Mouse (Mus musculus) spleen, postnatal 10 days (tissue): Measurements from ENCODE around the gene Tlr12.
"Not testable (repeated sequence)": the region's sequence is repeated elsewhere in the genome, so short reads cannot be mapped to it uniquely, and the experiment has no call there.

Experiments
- DNase-seq, 2 experiments: peaks; one replicate each; pipeline ENCODE4 v3.0.0; 2021 to 2022; ENCODE audit warnings: low spot score in 2 of 2

Gene Tlr12

DNA sequence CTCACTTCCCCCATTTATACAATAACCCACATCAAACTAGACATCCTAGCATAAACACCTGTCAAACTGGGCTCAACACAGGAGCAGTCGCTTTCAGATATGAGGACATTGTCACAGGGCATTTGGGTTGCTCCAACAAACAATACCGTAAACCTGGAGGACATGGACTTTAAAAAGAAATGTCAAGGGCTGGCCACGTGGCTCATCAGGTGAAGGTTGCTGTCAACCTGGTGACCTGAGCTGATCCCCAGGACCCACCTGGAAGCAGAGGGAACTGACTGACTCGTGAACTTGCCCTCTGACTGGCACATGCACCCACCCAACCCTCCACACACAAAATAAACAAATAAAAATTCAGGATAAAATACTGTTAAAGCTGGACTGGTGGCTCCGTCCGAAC is 2.2 kb upstream of the Tlr12 start:
- no peak for DNase-seq

DNA sequence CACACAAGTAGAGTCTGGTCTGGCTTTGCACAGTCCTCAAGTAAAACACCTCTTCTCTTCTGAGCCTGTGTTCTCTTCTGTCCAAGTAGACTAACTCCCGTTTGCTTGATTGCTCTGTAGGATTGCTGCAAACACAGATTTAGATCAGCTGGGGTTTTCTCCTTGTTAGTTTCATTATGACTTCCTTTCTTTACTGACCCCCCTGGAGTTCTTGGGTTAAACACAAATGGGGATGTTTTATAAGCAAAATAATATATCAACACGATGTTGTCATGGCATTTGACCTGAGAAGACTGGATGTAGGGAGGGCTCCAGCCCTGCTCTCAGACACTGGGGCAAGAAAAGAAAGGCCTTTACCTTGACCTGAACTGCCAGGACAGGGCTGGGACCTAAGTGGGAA is 544 bp upstream of the Tlr12 start:
- DNase-seq = no peak

DNA sequence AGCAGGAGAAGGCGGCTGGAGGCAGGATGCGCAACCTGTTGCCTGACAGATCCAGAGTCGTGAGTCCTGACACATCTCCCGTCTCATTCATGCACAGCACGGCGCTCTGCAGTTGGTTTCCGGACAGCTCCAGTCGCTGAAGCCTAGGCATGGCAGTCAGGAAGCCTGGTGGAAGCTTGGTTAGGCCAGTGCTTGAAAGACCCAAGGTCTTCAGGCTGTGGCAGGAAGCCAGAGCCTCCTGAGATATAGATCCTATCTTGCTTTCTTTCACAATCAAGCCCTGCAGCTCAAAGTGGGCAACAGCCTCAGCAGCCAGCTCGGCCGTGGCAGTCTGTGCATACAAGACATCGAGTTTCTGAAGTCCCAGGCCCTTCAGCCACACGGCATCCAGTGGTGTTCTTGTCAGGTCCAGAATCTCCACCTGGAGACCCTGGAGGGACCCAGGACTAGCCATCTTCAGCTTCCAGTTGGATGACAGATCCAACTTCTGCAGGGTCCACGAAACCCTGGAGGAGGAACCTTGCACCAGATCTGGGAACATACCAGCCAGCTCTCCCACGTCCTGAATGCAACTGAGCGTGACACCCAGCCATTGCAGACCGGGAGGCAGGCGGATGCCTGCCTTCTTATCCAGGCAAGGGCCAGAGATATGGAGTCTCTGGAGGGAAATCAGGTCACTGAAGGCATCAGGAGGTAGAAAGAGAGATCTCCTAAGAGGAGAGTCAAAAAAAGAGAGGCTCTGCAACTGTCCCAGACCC is 877 bp downstream of the Tlr12 start:
- no peak for DNase-seq

DNA sequence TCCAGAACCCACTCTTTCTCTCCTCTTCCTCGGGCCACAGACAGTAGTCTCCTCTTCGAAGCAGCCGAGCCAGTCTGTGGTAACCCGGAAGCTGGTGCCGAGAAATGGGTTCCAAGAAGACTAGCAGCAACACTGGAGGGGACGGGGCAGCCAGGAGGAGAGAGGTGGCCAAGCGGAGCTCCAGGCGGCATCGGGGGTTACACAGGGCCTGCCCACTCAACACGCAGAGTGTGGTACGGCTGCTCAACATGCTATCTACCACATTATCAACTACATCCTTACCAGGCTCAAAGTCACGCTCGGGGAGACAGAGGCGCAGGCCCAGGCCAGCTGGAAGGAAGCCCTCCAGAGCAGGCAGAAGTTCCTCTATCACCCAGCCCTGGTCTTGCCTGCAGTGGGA is 2.7 kb downstream of the Tlr12 start:
- DNase-seq = peak in 1 of 2 experiments; percentile 48

DNA sequence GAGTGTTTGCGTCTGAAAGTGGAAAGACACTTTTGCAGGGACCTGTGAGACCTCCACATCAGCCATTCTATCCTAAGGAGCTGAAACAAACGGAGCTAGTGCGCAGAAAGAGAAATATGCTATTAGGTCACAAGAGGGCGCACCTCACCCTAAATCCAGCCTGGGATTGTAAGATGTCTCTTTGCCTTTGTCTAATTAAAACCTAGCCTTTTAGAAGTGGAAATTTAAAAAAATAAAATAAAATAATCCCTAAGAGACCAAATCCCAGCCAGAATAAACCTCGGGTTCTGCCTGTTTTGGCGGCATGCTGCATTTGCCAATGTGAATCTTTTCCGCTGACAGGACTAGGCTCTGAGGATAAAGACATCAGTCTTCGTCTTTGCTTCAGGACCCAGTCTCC is 5.1 kb downstream of the Tlr12 start:
- DNase-seq = peak in 1 of 2 experiments; percentile 43

DNA sequence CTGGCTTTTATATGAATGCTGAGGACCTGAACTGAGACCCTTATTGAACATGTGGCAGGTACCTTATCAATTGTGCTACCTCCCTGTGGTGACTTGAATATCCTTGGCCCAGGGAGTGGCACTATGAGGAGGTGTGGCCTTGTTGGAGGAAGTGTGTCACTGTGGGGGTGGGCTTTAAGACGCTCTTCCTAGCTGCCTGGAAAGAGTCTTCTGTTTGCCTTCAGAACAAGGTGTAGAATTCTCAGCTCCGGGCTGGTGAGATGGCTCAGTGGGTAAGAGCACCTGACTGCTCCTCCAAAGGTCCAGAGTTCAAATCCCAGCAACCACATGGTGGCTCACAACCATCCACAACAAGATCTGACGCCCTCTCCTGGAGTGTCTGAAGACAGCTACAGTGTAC is 6.7 kb downstream of the Tlr12 start:
- not testable (repeated sequence) for DNase-seq

DNA sequence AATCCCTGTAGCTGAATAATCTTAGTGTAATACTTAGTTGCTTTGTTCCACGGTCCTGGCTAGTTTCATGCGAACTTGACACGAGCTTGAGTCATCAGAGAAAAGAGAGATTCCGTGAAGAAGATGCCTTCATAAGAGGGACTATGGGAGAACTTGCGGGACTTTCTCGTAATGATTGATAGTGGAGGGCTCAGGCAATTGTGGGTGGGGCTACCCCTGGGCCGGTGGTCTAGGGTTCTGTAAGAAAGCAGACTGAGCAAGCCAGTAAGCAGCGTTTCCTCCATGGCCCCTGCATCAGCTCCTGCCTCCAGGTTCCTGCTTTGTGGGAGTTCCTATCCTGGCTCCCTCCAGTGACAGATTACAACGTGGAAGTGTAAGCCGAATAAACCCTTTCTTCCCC is 7.7 kb downstream of the Tlr12 start:
- no peak for DNase-seq

DNA sequence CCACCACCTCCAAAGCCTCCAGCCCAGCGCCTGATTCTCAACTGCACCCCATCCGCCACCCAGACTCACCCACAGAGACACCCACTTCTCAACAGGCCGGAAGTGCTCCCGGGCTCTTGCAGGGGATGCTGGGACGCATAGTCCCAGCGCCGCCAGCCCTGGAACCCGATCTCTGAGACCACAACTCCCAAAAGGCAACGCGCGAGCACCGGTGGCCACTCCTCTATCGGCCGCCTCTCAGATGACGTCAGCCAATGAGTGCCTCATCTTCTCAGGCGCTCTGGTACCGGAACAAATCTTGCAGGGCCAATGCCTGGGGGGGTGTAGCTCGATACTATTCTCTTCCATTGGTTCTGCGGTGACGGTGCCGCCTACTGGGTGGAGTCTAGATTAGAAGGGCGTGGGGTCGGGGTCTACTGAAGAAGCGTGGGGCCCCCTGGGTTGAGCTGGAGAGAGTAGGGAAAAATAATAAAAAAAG is 8.5 kb downstream of the Tlr12 start, which contains the start of gene Zscan20:
Zscan20 (minus strand) TSS at position 174 of the 478 bp plus-strand sequence.
- DNase-seq = peak; percentile 69 to 93

DNA sequence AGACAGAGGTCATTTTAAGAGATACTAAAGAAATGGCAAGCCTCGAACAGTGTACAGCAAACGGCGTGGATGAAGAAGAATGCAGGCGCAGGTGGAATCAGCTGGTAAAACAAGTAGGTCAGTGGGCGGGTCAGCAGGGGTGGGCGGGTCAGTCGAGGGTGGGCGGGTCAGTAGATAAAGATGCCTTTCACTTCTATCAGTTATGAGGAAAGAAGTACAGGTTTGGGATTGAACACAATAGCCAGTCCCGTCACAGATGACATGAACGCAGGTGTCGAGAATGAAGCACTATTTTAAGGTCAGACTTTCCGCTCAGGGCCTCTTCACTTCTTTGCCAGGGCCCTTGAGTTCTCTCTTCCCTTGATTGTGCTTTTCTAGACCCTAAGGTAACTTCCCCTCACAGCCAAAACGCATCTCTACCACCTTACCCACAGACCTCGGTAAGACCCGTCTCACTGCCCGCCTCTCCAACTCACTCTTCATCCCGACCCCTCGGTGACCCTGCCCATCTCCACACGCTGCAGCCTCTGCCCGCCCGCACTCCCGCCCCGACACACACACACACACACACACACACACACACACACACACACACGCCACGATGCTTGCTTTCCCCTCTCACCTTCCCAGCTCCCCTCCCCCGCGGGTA is 9.0 kb downstream of the Tlr12 start:
- no peak for DNase-seq

DNA sequence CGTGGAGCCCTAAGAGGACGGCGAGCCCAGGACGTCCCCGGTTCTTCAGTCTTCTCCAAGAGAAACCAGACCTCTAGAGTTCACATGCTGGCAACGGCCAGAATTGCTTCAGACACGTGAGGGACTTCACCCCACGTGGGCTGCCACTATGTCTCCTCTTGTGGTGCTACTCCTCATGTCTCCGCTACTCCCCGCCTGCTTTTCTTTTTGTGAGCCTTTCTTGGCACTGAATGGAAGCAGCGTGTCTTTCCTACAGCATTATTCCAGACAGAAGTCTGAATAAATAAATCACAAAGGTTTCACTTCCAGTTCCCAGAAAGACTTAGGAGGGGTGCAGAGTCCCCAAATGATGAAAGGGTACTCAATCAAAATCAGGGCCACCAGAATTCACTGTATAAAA is 10.8 kb downstream of the Tlr12 start:
- no peak for DNase-seq

DNA sequence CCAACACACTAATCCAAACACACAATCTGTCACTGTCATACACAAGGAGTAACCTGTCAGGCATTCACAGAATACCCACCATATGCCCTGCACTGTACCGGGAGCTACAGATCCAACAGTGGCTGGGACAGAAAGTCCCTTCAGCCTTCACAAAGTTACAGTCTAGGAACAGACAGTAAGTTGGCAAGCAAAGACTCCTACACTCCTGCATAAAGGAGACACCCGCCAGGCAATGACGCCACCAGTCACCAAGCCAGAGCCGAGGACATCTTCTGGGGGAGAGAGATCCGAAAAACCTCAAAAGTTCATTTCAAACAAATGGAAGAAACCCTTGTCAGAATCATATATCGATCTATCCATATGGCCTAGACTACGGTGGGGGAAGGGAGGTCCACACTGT is 11.8 kb downstream of the Tlr12 start:
- no peak for DNase-seq

DNA sequence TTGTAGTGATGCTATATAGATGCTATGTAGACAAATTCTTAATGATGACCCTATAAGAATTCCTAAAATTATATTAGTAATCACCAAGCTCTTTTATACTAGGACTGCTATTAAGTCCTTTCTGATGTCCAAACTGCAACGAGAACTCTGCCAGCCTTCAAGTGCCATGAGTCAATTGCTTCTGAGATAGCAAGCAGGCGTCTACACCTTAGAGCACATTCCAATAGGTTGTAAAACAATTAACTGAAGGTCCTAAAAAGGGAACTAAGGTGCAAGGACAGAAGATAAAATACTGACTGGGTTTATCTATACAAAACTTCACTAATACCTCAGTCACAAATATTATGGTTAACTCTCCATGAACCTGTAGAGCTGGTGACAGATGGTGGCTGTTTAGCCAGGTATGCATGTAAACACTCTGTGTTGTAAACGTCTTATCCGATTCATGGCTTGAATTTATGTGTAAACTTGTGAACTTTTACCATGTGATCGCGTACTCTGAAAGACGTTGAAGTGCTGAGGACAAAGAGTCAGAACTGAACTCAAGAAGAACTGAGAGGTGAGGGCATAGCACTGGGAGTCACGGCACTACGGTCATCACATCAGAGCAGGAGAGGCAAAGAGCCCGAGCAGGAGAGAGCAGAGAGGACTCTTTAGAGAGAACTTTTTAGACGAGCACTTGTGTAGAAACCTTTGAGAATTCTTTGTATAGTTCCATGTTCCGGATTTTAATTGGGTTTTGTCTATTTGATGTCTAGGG is 20.4 kb downstream of the Tlr12 start:
- no peak for DNase-seq

DNA sequence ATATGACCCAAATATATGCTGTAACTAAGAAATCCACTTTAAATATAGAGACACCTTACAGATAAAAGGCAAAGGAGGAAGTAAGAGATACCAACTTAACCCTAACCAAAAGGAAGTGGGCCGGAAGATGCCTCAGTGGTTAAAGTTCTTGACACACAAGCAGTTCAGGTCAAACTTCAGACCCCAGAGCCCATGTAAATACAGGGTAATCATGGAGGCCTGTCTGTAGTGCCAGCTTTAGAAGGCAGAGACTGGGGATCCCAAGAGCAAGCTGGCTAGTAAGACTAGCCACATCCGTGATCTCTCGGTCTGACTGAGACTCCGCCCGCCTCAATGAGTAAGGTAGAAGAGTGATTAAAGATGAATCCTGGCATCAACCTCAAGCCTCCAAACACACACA is 24.4 kb downstream of the Tlr12 start:
- no peak for DNase-seq

DNA sequence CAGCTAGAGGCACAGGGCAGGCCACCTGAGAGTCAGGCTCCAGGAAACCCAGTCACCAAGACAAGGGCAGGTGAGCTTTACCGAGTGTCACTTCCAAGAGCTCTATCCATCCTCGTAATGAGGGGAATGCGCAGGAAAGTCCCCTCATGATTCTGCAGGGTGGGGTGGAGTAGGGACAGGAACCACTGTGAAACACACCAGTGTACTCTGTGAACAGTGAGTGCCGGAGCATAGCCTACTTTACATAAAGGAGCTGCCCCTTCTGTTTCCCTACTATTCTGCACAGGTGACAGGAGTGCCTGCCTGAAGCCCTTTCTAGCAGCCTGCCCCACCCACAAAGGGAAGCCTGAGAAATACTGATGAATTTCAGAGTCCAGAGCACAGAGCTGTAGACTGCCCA is 25.1 kb downstream of the Tlr12 start:
- peak; percentile 12 to 34 for DNase-seq

DNA sequence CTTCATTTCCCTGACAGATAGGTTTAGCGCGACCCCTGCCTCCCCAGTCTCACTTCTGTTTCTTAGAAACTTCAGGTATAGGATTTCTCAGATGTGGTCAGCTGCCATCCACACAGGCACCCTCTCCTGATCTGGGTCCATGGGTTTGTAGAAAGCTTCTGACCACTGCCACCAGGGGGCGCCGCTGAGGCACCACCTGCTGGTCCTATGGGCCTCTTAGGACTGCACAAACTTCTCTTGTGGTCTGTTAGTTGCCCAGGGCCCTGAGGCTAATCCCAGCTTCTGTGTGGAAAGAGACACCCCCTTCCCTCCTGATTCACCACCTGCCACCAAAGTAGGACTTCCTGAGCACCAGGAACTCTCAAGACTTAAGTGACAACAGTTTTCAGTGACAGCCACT is 39.2 kb downstream of the Tlr12 start:
- peak; percentile 39 to 77 for DNase-seq

DNA sequence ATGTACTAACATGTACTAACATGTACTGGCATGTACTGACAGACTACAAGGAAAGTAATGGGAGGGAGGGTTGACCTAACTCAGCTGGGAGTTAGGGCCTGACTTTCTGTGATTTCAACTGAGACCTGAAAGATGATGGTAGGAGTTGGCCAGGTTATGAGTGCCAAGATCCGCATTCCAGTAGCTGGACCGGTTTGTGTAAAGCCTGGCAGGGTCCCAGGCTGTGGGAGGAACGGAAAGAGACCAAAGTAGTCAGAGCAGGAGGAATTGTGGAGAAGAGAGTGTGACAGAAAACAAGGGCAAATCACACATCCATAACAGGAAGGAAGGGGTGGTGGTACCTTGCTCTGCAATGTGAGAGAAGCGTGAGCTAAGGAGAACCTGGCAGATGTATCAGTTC is 42.6 kb downstream of the Tlr12 start:
- DNase-seq = no peak
